Mouse (Mus musculus) right cerebral cortex, postnatal 4 days (tissue): ENCODE results near the gene Sptbn2.
"Not testable (repeated sequence)": the region's sequence is repeated elsewhere in the genome, so short reads cannot be mapped to it uniquely, and the experiment has no call there.

ENCODE experiments used
- DNase-seq: peaks from one replicate; pipeline ENCODE4 v3.0.0-alpha.2; 2022

Gene Sptbn2

DNA sequence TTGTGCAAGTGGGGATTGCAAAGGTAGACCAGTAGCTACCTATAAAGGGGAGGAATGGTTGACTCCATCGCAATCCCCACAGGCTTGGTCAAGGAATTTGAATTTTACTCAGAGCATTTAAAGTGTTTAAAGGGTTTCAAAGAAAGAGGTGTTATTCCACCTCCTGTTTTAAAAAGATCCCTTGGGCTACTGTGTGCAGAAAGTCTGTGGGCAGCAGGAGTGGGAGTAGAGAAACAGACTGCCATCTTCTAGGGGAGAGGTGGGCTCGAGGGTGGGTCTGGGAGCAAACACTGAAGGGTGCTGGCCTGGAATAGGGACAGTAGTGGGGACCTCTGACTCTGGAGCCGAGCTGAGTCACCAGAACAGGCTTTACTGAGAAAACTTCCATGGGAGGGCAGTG is 22.1 kb downstream of the Sptbn2 start:
- DNase-seq, result no peak

DNA sequence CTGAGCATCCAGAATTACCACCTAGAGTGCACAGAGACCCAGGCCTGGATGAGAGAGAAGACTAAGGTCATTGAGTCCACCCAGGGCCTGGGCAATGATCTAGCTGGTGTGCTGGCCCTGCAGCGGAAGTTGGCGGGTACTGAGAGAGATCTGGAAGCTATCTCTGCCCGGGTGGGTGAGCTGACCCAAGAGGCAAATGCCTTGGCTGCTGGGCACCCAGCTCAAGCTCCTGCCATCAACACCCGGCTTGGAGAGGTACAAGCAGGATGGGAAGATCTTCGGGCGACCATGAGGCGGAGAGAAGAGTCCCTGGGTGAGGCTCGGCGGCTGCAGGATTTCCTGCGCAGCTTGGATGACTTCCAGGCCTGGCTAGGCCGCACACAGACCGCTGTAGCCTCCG is 26.9 kb downstream of the Sptbn2 start:
- DNase-seq, result no peak

DNA sequence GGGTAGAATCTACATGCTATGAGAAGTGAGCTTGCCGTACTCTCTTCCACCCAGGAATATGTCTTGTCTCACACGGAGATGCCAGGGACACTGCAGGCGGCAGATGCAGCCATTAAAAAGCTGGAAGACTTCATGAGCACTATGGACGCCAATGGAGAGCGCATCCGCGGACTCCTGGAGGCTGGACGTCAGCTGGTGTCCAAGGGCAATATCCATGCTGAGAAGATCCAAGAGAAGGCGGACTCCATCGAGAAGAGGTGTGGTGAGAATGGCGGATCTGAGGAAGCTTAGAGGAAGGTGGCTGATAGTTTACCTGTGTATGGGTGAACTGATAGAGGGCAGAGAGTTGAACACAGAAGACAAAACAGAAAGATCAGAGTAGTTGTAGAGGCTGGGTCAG is 28.1 kb downstream of the Sptbn2 start:
- DNase-seq, result no peak

DNA sequence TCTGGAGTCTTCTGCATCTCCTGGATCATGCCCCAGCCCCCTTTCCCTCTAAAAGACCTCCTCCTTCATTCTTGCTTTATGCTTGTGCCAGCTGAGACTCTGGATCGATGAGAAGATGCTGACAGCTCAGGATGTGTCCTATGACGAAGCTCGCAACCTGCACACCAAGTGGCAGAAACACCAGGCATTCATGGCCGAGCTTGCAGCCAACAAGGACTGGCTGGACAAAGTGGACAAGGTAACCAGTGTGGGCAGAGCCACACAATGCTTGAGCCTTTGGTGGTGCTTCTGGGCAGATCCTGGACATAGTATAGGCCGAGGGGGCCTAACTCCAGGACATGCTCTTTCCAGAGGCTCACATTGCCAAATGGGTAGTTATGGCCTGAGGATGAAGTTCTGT is 28.8 kb downstream of the Sptbn2 start:
- DNase-seq, result no peak

DNA sequence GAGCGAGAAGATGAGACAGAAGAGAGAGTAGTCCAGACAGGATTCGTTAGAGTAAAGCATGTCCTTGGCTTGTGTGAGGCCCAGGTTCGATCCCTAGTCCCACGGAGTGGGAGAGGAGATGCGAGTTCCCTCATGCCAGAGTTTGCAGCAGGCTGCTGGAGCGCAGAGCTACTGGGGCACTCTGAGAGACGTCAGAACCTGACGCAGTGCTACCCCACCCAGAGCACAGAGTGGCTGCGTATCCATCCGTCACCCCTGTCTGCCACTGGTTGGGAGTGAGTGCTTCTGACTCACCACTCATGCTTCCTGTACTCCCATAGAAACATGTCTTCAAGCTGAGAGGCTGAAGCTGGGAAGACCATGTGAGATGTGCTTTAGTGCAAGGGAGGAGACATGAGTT is 30.5 kb downstream of the Sptbn2 start:
- DNase-seq, result no peak

DNA sequence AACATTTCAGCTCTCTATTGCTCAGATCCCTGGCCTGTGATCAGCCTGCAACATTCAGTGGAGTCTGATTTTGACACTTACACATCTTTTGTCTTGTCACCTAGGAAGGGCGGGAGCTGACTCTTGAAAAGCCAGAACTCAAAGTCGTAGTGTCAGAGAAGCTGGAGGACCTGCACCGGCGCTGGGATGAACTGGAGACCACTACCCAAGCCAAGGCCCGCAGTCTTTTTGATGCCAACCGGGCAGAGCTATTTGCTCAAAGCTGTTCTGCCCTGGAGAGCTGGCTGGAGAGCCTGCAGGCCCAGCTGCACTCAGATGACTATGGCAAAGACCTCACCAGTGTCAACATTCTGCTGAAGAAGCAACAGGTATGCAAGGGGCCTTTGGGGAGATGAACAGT is 31.3 kb downstream of the Sptbn2 start:
- no peak for DNase-seq

DNA sequence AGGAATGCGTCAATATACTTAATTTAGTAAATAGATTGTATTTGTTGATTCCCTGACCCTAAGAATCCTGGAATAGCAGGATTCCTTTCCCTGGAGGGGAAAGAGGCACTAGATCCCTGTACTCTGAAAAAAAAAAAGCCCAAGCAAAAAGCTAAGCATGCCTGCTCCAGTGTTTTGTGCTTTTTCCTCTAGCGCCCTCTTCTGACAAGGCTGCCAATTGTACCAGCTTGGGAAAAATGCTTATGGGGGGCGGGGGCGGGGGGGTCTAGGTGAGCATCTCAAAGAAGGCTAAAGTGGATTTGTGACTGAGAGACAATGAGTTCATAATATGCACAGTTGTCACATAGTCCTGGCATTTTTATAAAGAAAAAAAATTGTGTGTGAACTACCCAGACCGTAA is 32.6 kb downstream of the Sptbn2 start:
- peak; percentile 49 for DNase-seq

DNA sequence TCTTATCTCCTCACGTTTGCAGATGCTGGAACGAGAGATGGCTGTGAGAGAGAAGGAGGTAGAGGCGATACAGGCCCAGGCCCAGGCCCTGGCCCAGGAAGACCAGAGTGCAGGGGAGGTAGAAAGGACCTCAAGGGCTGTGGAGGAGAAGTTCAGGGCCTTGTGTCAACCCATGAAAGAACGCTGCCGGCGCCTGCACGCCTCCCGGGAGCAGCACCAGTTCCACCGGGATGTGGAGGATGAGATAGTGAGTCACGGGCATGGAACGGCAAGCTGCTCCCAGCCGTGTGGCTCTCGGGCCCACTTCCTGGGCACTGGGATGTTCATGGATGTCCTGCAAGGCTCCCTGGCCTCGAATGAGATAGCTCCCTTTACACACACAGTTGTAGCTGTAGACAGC is 33.1 kb downstream of the Sptbn2 start:
- no peak for DNase-seq

DNA sequence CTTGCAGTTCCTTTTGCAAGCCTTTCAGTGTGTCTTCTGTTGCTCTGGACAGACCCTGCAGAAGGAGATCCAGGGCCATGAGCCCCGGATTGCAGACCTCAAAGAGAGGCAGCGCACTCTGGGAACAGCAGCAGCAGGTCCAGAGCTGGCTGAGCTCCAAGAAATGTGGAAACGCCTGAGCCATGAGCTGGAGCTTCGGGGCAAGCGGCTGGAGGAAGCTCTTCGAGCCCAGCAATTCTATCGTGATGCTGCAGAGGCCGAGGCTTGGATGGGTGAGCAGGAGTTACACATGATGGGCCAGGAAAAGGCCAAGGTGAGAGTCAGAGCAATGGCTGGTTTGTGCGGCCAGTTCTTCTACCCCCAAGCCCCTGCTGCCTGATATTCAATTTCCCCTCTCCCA is 34.1 kb downstream of the Sptbn2 start:
- DNase-seq, result no peak

DNA sequence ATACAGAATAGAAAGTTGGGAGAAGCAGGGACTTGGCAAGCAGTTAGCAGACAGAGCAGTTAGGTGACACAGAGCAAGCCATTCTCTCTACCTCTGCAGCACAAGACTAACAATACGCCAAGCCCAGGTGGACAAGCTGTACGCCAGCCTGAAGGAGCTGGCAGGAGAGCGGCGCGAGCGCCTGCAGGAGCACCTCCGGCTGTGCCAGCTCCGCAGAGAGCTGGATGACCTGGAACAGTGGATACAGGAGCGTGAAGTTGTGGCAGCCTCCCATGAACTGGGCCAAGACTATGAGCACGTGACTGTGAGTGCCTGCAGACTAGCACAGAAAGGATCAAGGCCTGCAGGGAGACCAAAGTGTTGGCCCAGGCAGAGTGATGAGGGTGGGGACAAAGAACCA is 34.7 kb downstream of the Sptbn2 start:
- no peak for DNase-seq

DNA sequence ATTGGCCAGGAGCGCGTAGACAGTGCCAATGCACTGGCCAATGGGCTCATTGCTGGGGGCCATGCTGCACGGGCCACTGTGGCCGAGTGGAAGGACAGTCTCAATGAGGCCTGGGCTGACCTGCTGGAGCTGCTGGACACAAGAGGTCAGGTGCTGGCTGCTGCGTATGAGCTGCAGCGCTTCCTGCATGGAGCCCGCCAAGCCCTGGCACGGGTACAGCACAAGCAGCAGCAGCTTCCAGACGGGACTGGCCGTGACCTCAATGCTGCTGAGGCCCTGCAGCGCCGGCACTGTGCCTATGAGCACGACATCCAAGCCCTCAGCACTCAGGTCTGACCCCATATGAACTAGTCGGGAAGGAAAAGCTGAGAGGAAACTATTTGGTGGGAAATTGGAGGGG is 35.6 kb downstream of the Sptbn2 start:
- no peak for DNase-seq

DNA sequence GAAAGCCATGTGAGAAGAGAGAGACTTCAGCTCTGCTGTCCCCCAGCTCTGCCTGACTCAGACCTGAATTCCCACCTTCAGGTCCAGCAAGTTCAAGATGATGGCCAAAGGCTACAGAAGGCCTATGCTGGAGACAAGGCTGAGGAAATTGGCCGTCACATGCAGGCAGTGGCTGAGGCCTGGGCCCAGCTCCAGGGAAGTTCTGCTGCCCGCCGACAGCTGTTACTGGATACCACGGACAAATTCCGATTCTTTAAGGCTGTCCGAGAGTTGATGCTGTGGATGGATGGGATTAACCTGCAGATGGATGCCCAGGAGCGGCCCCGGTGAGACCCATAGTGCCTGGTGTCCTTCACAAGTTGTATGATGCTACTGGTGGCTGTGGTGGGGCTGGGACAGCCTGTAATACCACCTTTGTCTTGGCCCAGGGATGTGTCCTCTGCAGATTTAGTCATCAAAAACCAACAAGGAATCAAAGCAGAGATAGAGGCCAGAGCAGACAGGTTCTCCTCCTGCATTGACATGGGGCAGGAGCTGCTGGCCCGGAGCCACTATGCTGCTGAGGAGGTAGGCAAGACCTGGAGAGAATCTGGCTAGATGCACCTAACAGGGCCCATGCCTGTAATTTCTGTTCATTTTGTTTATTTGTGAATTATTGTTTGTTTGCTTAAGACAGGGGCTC is 36.8 kb downstream of the Sptbn2 start:
- no peak for DNase-seq

DNA sequence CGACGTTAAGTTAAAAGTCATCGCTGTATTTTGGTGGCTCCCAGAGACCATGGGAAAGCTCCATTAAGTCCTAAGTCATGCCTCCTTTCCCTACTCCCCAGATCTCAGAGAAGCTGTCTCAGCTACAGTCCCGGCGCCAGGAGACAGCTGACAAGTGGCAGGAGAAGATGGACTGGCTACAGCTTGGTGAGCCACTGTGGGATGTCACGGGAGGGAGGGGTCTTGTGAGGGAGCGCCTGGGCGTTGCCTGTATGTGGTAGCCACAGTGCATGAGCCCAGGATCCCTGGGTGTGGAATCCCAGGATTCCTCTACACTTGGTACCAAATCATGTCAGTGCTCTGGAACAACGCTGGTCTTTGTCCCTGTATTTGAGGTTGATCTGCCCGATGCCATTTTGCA is 37.5 kb downstream of the Sptbn2 start:
- no peak for DNase-seq

DNA sequence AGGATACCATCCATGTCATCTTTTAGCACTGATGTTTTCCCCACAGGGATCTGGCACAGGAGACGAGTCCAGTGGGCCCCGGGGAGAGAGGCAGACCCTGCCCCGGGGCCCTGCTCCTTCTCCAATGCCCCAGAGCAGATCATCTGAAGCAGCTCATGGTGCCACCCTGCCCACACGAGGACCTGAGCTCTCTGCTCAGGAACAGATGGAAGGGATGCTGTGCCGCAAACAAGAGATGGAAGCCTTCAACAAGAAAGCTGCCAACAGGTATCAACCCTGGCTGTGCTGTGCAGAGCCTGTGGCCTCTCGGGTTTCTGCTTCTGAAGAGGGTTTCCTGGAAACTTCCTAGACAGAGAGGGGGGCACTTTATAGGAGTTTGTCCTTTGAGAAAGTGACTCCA is 39.0 kb downstream of the Sptbn2 start:
- DNase-seq, result no peak

DNA sequence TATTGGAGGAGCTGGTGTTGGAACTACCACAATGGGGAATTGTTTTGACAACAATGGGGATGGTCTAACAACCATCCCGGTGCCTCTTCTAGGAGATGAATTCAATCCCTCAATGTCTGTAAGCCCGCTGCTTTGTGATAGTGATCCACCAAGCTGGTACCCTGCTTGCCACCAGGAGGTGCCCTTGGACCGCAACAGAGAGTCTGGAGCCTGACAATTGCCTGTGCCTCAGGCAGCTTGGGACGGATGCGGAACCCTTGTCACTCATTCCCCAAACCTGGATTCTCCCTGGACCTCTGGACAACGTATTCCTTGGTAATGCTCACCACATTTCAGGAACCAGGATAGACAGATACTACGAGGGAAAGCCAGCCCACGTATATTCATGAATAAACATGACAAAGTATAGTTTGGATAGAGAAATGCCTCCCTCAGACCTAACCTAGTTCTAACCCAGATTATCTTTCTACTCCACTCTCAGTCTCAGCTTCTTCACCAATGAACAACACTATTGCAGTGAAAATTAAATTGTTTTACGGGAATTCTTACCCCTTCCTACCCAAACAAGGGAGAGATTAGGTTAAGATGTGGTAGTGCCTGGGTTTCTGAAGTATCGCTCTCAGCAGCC is 44.7 kb downstream of the Sptbn2 start:
- DNase-seq, result peak; percentile 85

DNA sequence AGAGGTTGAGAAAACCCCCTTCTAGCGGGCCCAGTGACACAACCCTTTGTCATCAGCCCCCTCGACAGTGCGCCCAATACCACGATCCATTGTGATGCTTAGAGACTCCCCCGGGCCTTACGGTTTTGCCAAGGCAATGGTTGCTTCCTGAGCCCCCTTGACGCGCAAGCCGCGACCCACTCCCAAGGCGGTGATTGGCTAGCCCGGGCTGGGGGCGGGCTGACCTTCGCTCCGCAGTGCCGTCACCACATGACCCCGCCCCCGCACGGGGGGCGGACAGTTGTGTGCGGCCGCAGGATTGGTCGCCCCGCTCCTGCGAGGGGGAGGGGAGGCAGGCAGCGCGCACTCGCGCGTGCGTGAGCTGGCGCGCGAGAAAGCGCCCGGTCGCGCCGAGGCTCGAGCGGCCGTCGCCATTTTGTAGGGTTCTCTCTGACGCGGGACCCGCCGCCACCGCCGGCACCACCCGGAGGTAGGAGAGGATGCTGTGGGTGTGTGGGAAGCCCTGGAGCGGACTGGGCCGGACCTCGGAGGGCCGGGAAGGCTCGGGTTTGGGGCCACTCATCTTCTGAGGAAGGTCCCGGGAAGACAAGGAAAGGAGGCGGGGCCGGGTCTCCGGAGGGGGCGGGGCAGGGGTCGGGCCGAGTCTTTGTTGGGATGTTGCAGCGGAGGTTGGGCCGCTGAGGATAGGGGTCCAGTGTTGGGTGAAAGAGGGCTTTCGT is 45.4 kb downstream of the Sptbn2 start, which contains the start of gene Rbm4b:
Gene Rbm4b (plus strand): TSS at position 305 of the 719 bp plus-strand sequence.
- DNase-seq, result peak; percentile 99

DNA sequence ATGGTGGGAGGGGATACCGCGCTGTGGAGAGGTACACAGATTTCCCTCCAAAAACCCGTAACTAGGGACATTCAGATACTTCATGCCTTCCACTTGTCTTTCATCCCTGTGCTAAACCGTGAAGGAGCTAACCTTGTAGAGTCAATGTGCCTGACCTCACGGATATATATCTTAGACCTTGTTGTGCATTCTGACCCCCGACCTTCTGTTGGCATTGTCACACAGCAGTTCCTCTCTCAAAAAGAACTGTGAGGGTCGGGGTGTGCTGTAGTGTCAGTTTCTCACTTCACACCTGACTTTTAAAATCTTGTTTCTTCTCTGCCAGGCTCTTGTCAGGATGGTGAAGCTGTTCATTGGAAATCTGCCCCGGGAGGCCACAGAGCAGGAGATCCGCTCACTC is 46.0 kb downstream of the Sptbn2 start:
- DNase-seq, result no peak

DNA sequence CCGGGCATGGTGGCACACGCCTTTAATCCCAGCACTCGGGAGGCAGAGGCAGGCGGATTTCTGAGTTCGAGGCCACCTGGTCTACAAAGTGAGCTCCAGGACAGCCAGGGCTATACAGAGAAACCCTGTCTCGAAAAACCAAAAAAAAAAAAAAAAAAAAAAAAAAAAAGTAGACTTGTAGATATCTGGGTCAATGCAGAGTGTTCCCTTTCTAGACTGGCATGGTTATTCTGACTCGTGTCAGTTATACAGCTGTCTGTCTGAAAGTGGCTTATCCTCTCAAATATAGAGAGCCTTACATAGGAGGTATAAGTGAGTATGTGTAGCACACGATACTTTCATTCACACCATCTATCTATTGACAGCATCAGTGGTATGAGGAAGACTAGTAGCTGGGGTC is 49.6 kb downstream of the Sptbn2 start:
- not testable (repeated sequence) for DNase-seq

DNA sequence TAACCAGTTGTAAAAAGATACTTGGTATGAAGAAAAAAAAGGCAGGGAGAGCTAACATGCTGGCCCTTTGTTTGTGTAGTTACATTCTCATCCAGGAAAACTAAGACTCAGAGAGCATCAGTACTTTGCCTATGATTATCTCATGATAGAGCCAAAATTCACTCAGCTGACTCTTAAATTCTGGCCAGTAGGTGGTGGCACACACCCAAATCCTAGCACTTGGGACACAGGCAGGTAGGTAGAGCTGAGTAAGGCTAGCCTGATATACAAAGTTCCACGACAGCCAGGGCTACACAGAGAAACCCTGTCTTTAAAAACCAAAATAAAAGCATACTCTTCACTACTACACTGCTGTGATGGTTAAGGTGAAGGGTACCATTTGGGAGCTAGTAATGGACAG is 51.9 kb downstream of the Sptbn2 start:
- no peak for DNase-seq

DNA sequence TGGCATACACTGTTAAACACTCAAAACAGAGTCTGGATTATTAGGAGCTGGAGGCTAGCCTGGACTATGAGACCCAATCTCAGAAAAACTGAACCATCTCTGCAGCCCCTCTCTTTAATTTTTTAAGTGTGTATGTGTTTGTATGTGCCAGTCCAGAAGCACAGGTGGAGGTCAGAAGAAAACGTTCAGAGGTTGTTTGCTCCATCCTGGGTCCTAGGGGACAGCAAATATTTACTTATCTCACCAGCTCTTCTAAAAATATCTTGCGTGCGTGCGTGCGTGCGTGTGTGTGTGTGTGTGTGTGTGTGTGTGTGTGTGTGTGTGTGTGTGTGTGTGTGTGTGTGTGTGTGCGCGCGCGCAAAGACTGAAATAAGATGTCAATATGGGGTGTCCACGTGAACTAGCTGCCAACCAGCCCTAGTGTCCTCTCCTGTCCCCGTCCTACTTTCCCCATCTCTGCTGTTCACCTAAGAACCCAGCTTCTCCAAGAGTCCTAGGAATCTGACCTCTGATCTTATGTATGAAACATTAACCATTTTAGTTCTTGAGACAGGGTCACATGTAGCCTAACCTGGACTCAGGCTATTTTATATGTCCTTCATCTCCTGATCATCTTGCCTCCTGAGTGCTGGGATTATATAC is 56.7 kb downstream of the Sptbn2 start:
- no peak for DNase-seq

DNA sequence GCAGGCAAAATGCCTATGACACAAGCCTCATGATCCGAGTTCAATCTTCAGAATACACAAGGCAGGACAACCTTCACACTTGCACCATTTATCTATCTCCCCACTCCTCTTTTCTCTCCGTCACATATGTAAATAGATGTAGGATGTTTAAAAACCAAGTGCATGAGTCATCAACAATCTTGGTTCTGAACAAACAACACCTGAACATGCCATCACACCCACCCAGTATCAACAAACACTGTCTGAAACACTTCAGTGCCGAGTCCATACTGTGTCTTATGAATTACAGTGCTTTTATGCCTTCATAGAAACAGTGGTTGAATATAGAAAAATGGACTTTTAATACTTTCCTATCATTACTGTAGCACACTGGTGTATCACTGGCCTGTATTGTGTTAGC is 61.8 kb downstream of the Sptbn2 start:
- DNase-seq, result no peak

DNA sequence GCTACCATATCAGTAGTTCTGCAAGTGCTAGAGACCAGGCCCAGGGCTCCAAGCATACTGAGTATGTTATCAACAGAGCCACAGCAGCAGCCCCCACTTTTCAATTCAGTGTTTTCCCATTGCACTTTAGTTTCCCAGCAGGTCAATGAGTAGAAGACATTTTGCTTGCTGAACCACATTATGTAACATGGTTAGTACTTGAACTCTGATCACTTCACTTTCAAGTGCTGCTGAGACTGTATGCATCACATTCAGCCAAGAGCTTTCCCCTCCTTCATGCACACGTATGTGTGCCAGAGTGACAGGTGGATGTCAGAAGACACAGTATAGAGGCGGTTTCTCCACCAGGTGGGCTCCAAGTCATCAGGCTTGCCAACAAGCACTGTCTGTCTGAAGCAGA is 71.9 kb downstream of the Sptbn2 start:
- no peak for DNase-seq

DNA sequence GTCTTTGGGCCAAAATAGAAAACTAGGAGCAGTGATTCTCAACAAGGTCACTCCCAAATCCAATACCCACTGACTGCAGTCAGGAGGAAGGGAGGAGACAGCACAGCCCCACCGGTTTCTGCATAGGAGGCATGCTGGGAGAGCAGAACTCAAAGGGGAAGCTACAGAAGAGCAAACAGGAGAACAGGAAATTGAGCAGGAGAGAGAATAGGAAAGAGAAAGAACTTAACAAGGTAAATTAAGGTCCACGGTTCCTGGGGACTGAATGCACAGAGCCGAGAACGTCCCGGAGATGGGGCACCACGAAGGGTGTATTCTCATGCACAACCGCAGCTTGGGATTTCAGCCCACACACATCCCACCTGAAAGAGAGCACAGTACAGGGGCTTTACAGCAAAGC is 74.2 kb downstream of the Sptbn2 start:
- DNase-seq, result no peak

DNA sequence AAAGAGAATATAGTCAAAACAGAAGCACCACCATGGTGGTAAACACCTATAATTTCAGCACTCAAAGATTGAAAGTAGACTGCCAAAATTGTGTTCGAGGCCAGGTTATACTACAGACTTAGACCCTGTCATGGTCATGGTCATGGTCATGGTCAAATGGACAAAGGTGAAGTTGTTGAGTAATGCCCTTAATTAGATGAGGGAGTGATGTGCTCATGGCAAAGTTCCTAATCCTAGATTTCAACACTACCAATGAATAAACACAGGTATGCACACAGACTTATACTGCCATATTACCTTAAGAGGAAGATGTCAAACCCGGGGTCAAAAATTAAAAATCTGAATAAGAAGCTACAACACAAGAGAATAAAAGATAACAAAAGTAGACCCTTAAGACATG is 75.3 kb downstream of the Sptbn2 start:
- DNase-seq, result no peak
